Mouse (Mus musculus): ENCODE results near the gene Gm12216. TPM values are rescaled to one million over a fixed set of nuclear protein-coding genes. Genes with fewer than 3 reads are reported as not detected.
A peak's percentile ranks its signal among the peaks of the same experiment; 100 is the strongest.

Gene Gm12216
- total RNA-seq, 4 experiments from 2014 or later: 6.0 to 12.4 (median 8.1) TPM

- DNase-seq (ENCODE audit: low spot score in 2 of 2): no peak
These were observed 111.1 kb downstream of the Gm12216 start for GRCm38 (mm10) chr11:53747985-53748384.

GRCm38 (mm10) chr11:53745260-53745659 is 113.8 kb downstream of the Gm12216 start:
- no peak for DNase-seq (ENCODE audit: low spot score in 2 of 2)

- DNase-seq (ENCODE audit: low spot score in 2 of 2): no peak
These were observed 116.7 kb downstream of the Gm12216 start for GRCm38 (mm10) chr11:53742353-53742752.

GRCm38 (mm10) chr11:53737573-53737946 is 121.5 kb downstream of the Gm12216 start:
- DNase-seq (ENCODE audit: low spot score in 2 of 2): peak in 1 of 2 experiments; percentile 61

GRCm38 (mm10) chr11:53736771-53737572 is 122.1 kb downstream of the Gm12216 start:
- peak; percentile 20 to 61 for DNase-seq (ENCODE audit: low spot score in 2 of 2)

GRCm38 (mm10) chr11:53735682-53736245 is 123.3 kb downstream of the Gm12216 start:
- peak; percentile 33 to 45 for DNase-seq (ENCODE audit: low spot score in 2 of 2)

GRCm38 (mm10) chr11:53734970-53735681 is 123.9 kb downstream of the Gm12216 start:
- no peak for DNase-seq (ENCODE audit: low spot score in 2 of 2)

GRCm38 (mm10) chr11:53734431-53734830 is 124.6 kb downstream of the Gm12216 start:
- DNase-seq (ENCODE audit: low spot score in 2 of 2): no peak

GRCm38 (mm10) chr11:53733824-53734223 is 125.2 kb downstream of the Gm12216 start:
- no peak for DNase-seq (ENCODE audit: low spot score in 2 of 2)

Small RNA genes lying within 50 kb of the gene (microRNA-seq; reads per million reads assigned to microRNA genes)
- 0.25 to 0.32 reads per million in 2 experiments for gene Mir7671

Other genes starting within 250 kb of the Gm12216 start
- not detected for gene Il4, start 240.6 kb downstream of the Gm12216 start, total RNA-seq (2022)
- not detected for gene Il13, start 224.6 kb downstream of the Gm12216 start, total RNA-seq (2022)
- gene Rad50, start 151.9 kb downstream of the Gm12216 start, total RNA-seq (2022): 10 to 100 TPM; 11.3 to 15.9 (median 13.0) TPM
- gene Il5, start 138.5 kb downstream of the Gm12216 start, total RNA-seq (2022): not detected
- 10 to 100 TPM in 3 of 4 experiments, 1 to 10 TPM in 1; 9.7 to 12.9 (median 11.0) TPM for gene Irf1, start 89.2 kb downstream of the Gm12216 start, total RNA-seq (2022)
- 1 to 10 TPM; 1.1 to 2.4 (median 1.9) TPM for gene Gm17334, start 86.1 kb downstream of the Gm12216 start, total RNA-seq (2022)
- gene Slc22a5, start 32.4 kb upstream of the Gm12216 start, total RNA-seq (2022): 10 to 100 TPM; 11.4 to 13.4 (median 12.1) TPM
- gene Slc22a21, start 121.1 kb upstream of the Gm12216 start, total RNA-seq (2022): 1 to 10 TPM; 1.1 to 2.4 (median 1.5) TPM
- gene Slc22a4, start 168.8 kb upstream of the Gm12216 start, total RNA-seq (2022): 10 to 100 TPM in 1 of 4 experiments, 1 to 10 TPM in 3; 7.8 to 14.1 (median 8.4) TPM
- gene Pdlim4, start 209.8 kb upstream of the Gm12216 start, total RNA-seq (2022): 10 to 100 TPM; 16.4 to 25.2 (median 21.2) TPM
- gene P4ha2, start 240.8 kb upstream of the Gm12216 start, total RNA-seq (2022): 10 to 100 TPM; 24.3 to 30.8 (median 26.7) TPM